Mouse (Mus musculus) MEL-GATA-1-ER (cell line): Measurements from ENCODE around the gene Zfp141.

Source experiments
- DNase-seq: peaks from one replicate; pipeline ENCODE4 v3.0.0-alpha.2; 2012; ENCODE audit warnings: low read depth; ENCODE audit errors: extremely low read depth

The Zfp141 gene

GRCm38 (mm10) chr7:42505588-42505987 lies at the start of gene Zfp141:
Gene Zfp141 (minus strand): TSS chr7:42505740.
- peak; percentile 92 for DNase-seq

GRCm38 (mm10) chr7:42551766-42552165 lies 46.2 kb upstream of the Zfp141 start:
- DNase-seq, result no peak

GRCm38 (mm10) chr7:42505186-42505585 lies 354 bp downstream of the Zfp141 start:
- peak; percentile 21 for DNase-seq

GRCm38 (mm10) chr7:42498248-42498647 lies 7.3 kb downstream of the Zfp141 start:
- DNase-seq, result no peak

GRCm38 (mm10) chr7:42497356-42497755 lies 8.2 kb downstream of the Zfp141 start:
- no peak for DNase-seq

GRCm38 (mm10) chr7:42496202-42496601 lies 9.3 kb downstream of the Zfp141 start:
- DNase-seq, result no peak

- DNase-seq, result no peak
Measured at GRCm38 (mm10) chr7:42490859-42491258, 14.7 kb downstream of the Zfp141 start.

GRCm38 (mm10) chr7:42490358-42490757 lies 15.2 kb downstream of the Zfp141 start:
- no peak for DNase-seq

- no peak for DNase-seq
Measured at GRCm38 (mm10) chr7:42454640-42455039, 50.9 kb downstream of the Zfp141 start.

- no peak for DNase-seq
Measured at GRCm38 (mm10) chr7:42450618-42451017, 54.9 kb downstream of the Zfp141 start.

GRCm38 (mm10) chr7:42447850-42448249 lies 57.7 kb downstream of the Zfp141 start, which contains the start of gene 4933421I07Rik:
Gene 4933421I07Rik (minus strand): TSS chr7:42448120.
- no peak for DNase-seq

- DNase-seq, result no peak
Measured at GRCm38 (mm10) chr7:42447352-42447751, 58.2 kb downstream of the Zfp141 start.
